Mouse (Mus musculus) embryonic facial prominence, embryonic 11.5 days (tissue): ENCODE measurements at regions not wholly inside any gene's neighbourhood (a gene's known extent, or its start where the extent isn't known, plus 50 kb on each side); places are given as distances from the start of the nearest gene placed in this dataset.

ENCODE experiments used
- ATAC-seq: fragments of 200-750 bp; cut with Nextera tagmentation; replicated peaks from 2 replicates; pipeline ENCODE4 v1.8.0; 2017; ENCODE audit warnings: low read depth; ENCODE audit not compliant: insufficient number of reproducible peaks, low FRiP score, low TSS enrichment
- DNase-seq: peaks from one replicate; pipeline ENCODE4 v3.0.0-alpha.2; 2015; ENCODE audit warnings: low spot score
- H3K27ac ChIP-seq: fragments of 300-500 bp; sonication (generic); replicated peaks from 2 replicates; pipeline ENCODE4 v1.5.1; 2014; ENCODE audit warnings: mild to moderate bottlenecking, low read depth, low read length, control low read depth
- H3K27me3 ChIP-seq: fragments of 300-500 bp; sonication (generic); 2 replicates; pipeline ENCODE4 v1.6.1; 2014; ENCODE audit warnings: mild to moderate bottlenecking, low read length, moderate library complexity, mixed read lengths; ENCODE audit not compliant: control insufficient read depth, insufficient read depth
- H3K36me3 ChIP-seq: fragments of 300-500 bp; sonication (generic); replicated peaks from 2 replicates; pipeline ENCODE4 v1.6.1; 2014; ENCODE audit warnings: low read depth, mild to moderate bottlenecking, low read length, moderate library complexity, mixed read lengths; ENCODE audit not compliant: control insufficient read depth, insufficient read depth
- H3K4me1 ChIP-seq: fragments of 300-500 bp; sonication (generic); 2 replicates; pipeline ENCODE4 v1.6.1; 2014; ENCODE audit warnings: low read length, mixed read lengths; ENCODE audit not compliant: control insufficient read depth, insufficient read depth
- H3K4me2 ChIP-seq: fragments of 300-500 bp; sonication (generic); 2 replicates; pipeline ENCODE4 v1.6.1; 2014; ENCODE audit warnings: low read depth, mild to moderate bottlenecking, control low read depth, low read length, moderate library complexity
- H3K4me3 ChIP-seq: fragments of 300-500 bp; sonication (generic); 2 replicates; pipeline ENCODE4 v1.5.1; 2014; ENCODE audit warnings: low read depth, low read length, control low read depth
- H3K9ac ChIP-seq: fragments of 300-500 bp; sonication (generic); replicated peaks from 2 replicates; pipeline ENCODE4 v1.6.1; 2014; ENCODE audit warnings: mild to moderate bottlenecking, control low read depth, low read length
- H3K9me3 ChIP-seq: fragments of 300-500 bp; sonication (generic); replicated peaks from 2 replicates; pipeline ENCODE4 v1.6.1; 2016; ENCODE audit warnings: mild to moderate bottlenecking, low read length, inconsistent platforms, mixed read lengths; ENCODE audit not compliant: control insufficient read depth
- WGBS: fragments of 180-500 bp; shearing (Covaris S2); extraction: QIAGEN DNeasy Blood & Tissue Kit; methylation state at CpG from one replicate; pipeline ENCODE4 v1.1.7; 2014; 5-methylcytosine and 5-hydroxymethylcytosine counted together

GRCm38 (mm10) chr2:148180245-148180644 is 133.5 kb upstream of the Foxa2 start:
- 83% methylated on average over 2 of the region's 2 CpGs for whole genome bisulfite sequencing
- no peaks in the 10 kb centered on the region for H3K36me3 ChIP-seq
- no peak overlapping the region for H3K4me3 ChIP-seq
- ATAC-seq (no peak), DNase-seq (no peak)
- no peak overlapping the region for H3K27ac ChIP-seq
- no peaks in the 10 kb centered on the region for H3K4me1 ChIP-seq
- no peak overlapping the region for H3K9ac ChIP-seq
- H3K4me2 ChIP-seq = no peak overlapping the region
- H3K27me3 ChIP-seq = no peaks in the 10 kb centered on the region
- H3K9me3 ChIP-seq = no peaks in the 10 kb centered on the region

- ATAC-seq (peak; percentile 62; the same call in 1 of the 2 replicates), DNase-seq (no peak)
- Histone ChIP-seq H3K4me3 (no peak overlapping the region), H3K36me3 (no peaks in the 10 kb centered on the region), H3K9ac (no peak overlapping the region), H3K4me1 (no peaks in the 10 kb centered on the region), H3K4me2 (no peak overlapping the region), H3K9me3 (no peaks in the 10 kb centered on the region), H3K27ac (no peak overlapping the region), H3K27me3 (no peaks in the 10 kb centered on the region)
- 77% methylated on average over 2 of the region's 2 CpGs for WGBS
These were observed 134.7 kb upstream of the Foxa2 start for GRCm38 (mm10) chr2:148181518-148181917.

GRCm38 (mm10) chr2:148182492-148183052 is 135.8 kb upstream of the Foxa2 start:
- Histone ChIP-seq H3K36me3 (no peaks in the 10 kb centered on the region), H3K27me3 (no peaks in the 10 kb centered on the region), H3K9ac (no peak overlapping the region), H3K27ac (no peak overlapping the region), H3K9me3 (no peaks in the 10 kb centered on the region), H3K4me1 (no peaks in the 10 kb centered on the region), H3K4me2 (no peak overlapping the region), H3K4me3 (no peak overlapping the region)
- ATAC-seq (no peak), DNase-seq (no peak)
- WGBS = 70% methylated on average over 3 of the region's 3 CpGs

GRCm38 (mm10) chr2:148184801-148185212 is 138.0 kb upstream of the Foxa2 start:
- no peak overlapping the region for H3K4me2 ChIP-seq
- WGBS = 84% methylated on average over 5 of the region's 5 CpGs
- no peak for DNase-seq
- no peaks in the 10 kb centered on the region for H3K27me3 ChIP-seq
- H3K9ac ChIP-seq = no peak overlapping the region
- no peaks in the 10 kb centered on the region for H3K9me3 ChIP-seq
- H3K27ac ChIP-seq = no peak overlapping the region
- ATAC-seq = no peak
- no peak overlapping the region for H3K4me3 ChIP-seq
- H3K4me1 ChIP-seq = no peaks in the 10 kb centered on the region
- no peaks in the 10 kb centered on the region for H3K36me3 ChIP-seq

GRCm38 (mm10) chr2:148186363-148186991 is 139.7 kb upstream of the Foxa2 start:
- DNase-seq (no peak), ATAC-seq (no peak)
- Histone ChIP-seq H3K9me3 (no peaks in the 10 kb centered on the region), H3K27ac (no peak overlapping the region), H3K4me2 (no peak overlapping the region), H3K4me3 (no peak overlapping the region), H3K9ac (no peak overlapping the region), H3K27me3 (no peaks in the 10 kb centered on the region), H3K36me3 (no peaks in the 10 kb centered on the region), H3K4me1 (no peaks in the 10 kb centered on the region)
- WGBS = 91% methylated on average over 7 of the region's 7 CpGs

- Histone ChIP-seq H3K9me3 (no peaks in the 10 kb centered on the region), H3K9ac (no peak overlapping the region), H3K4me3 (no peak overlapping the region), H3K27me3 (no peaks in the 10 kb centered on the region), H3K27ac (no peak overlapping the region), H3K4me2 (no peak overlapping the region), H3K4me1 (no peaks in the 10 kb centered on the region), H3K36me3 (no peaks in the 10 kb centered on the region)
- WGBS = 51% methylated on average over 2 of the region's 2 CpGs
- ATAC-seq (no peak), DNase-seq (no peak)
These were observed 142.1 kb upstream of the Foxa2 start for GRCm38 (mm10) chr2:148188865-148189264.

GRCm38 (mm10) chr2:148189287-148189686 is 142.5 kb upstream of the Foxa2 start:
- 56% methylated on average over 5 of the region's 5 CpGs for WGBS
- H3K4me3 ChIP-seq = no peak overlapping the region
- no peak overlapping the region for H3K27ac ChIP-seq
- H3K27me3 ChIP-seq = no peaks in the 10 kb centered on the region
- H3K9ac ChIP-seq = no peak overlapping the region
- H3K36me3 ChIP-seq = no peaks in the 10 kb centered on the region
- ATAC-seq (no peak), DNase-seq (no peak)
- H3K4me2 ChIP-seq = no peak overlapping the region
- no peaks in the 10 kb centered on the region for H3K4me1 ChIP-seq
- H3K9me3 ChIP-seq = no peaks in the 10 kb centered on the region

GRCm38 (mm10) chr2:148192946-148193345 is 146.2 kb upstream of the Foxa2 start:
- Histone ChIP-seq H3K4me1 (no peaks in the 10 kb centered on the region), H3K36me3 (no peaks in the 10 kb centered on the region), H3K4me2 (no peak overlapping the region), H3K9ac (no peak overlapping the region), H3K4me3 (no peak overlapping the region), H3K9me3 (no peaks in the 10 kb centered on the region), H3K27ac (no peak overlapping the region), H3K27me3 (no peaks in the 10 kb centered on the region)
- ATAC-seq (no peak), DNase-seq (no peak)
- 48% methylated on average over 4 of the region's 4 CpGs for WGBS
